Mouse (Mus musculus) central nervous system, embryonic 11.5 days (tissue): Measurements from ENCODE around the gene Mettl15. TPM values are rescaled to one million over a fixed set of nuclear protein-coding genes. Genes with fewer than 3 reads are reported as not detected.

ENCODE experiments used
- polyA plus RNA-seq: library from polyadenylated mRNA; depleted of rRNA; stranded (reverse); fragments of >200 nt; gene quantifications from 2 replicates; pipeline ENCODE4 v1.2.3, GENCODE M21; 2012; rRNA removed

Gene Mettl15
- polyA plus RNA-seq, result 8.2 and 8.6 TPM in 2 replicates

GRCm38 (mm10) chr2:109280600-109281340 lies at the start of gene Mettl15, which contains the start of gene Kif18a:
TSS of gene Mettl15 (minus strand) at chr2:109280748.
TSS of gene Kif18a (plus strand) at chr2:109280738.

Other genes starting within 250 kb of the Mettl15 start
- 18.5 and 23.5 TPM in 2 replicates for gene Kif18a, start within 50 bp of the Mettl15 start, polyA plus RNA-seq